In the genomic region with DNA sequence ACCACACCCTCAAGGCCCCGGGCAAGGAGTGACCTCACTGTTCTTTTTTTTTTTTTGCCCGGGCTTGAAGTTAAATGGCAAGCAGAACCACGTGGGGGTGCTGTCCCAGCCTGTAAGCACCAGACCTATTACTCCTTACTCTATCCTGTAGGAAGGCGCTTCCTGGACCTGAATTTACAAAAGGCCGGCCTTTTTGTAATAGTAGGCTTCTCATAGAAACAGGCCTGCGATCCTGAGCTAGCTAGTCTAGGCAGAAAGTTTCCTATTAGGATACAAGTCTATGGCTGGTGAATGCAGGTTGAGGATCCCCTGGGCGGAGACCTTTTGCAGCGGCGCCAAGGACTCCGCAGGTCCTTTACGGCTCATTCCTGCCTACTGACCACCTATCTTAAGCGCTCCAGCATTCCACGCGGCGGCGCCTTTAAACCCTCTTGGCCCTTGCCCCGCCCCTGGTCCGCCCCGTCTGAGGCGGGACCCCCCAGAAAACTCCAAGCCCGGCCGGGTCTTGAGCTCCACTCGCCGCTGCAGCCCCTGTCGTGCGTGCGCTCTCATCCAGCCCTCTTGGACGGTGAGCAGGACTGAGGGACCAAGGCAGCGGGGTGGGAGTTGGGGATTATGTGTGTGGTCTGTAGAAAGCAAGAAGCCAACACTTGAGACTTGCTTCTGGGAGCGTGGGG, we compare ENCODE assay signal across 7 mouse cellular contexts. TPM values are rescaled to one million over a fixed set of nuclear protein-coding genes. Genes with fewer than 3 reads are reported as not detected.
DNase-seq lines count a peak whose midpoint lies in the region; ATAC-seq and TF ChIP-seq lines count a peak whose summit lies in the region.

A gene (plus strand): TSS at position 283 of the 677 bp plus-strand sequence.

- H3K4me2 ChIP-seq in hindbrain, embryonic 15.5 days: peak within 1 kb of the TSS; percentile 54
- H3K4me2 ChIP-seq in midbrain, postnatal 0 days (ENCODE audit: low read depth, low read length, poor library complexity, severe bottlenecking): peak within 1 kb of the TSS; percentile 52

- H3K27me3 ChIP-seq in hindbrain, embryonic 15.5 days: peaks cover 25% of the 10 kb centered on the region
- H3K27me3 ChIP-seq in midbrain, postnatal 0 days (ENCODE audit: insufficient read depth, low read length): peaks cover 12% of the 10 kb centered on the region; the same call in 1 of the 2 replicates

- DNase-seq in MEL-GATA-1-ER (ENCODE audit: extremely low read depth, low read depth): peak; percentile 52
- DNase-seq in adrenal gland, postnatal 4 days (ENCODE audit: low spot score in 2 of 2): peak; percentile 57 to 73
- peak; percentile 91 for DNase-seq in gastrocnemius, adult 2 months
- peak; percentile 78 for DNase-seq in liver
- peak; percentile 51 for DNase-seq in midbrain, postnatal 0 days (ENCODE audit: low spot score)
- DNase-seq in testis, postnatal 10 days (ENCODE audit: low spot score): peak; percentile 85

- ATAC-seq in hindbrain, embryonic 15.5 days (ENCODE audit: low FRiP score, low read depth): peak; percentile 27; the same call in 1 of the 2 replicates
- peak; percentile 17 for ATAC-seq in midbrain, postnatal 0 days (ENCODE audit: low FRiP score)

- peaks cover 42% of the 10 kb centered on the region for H3K4me1 ChIP-seq in hindbrain, embryonic 15.5 days (replicated peaks)
- H3K4me1 ChIP-seq in midbrain, postnatal 0 days (ENCODE audit: insufficient read depth, low read length): peaks cover 5% of the 10 kb centered on the region; the same call in 1 of the 2 replicates

- H3K36me3 ChIP-seq in hindbrain, embryonic 15.5 days: peaks cover 12% of the 10 kb centered on the region
- peaks cover 11% of the 10 kb centered on the region for H3K36me3 ChIP-seq in midbrain, postnatal 0 days (ENCODE audit: insufficient read depth, low read length)

- WGBS in hindbrain, embryonic 15.5 days: 3% methylated on average over 30 of the region's 30 CpGs
- WGBS in midbrain, postnatal 0 days: 4% methylated on average over 30 of the region's 30 CpGs

- H3K9me3 ChIP-seq in hindbrain, embryonic 15.5 days: no peaks in the 10 kb centered on the region
- no peaks in the 10 kb centered on the region for H3K9me3 ChIP-seq in midbrain, postnatal 0 days (ENCODE audit: low read length)

- peak; percentile 31 for TF ChIP-seq CTCF in gastrocnemius, adult 2 months (IDR thresholded peaks at IDR 0.05)
- TF ChIP-seq CTCF in midbrain, postnatal 0 days (IDR thresholded peaks at IDR 0.05): peak; percentile 48

- H3K27ac ChIP-seq in gastrocnemius, adult 2 months: peak within 1 kb of the TSS; percentile 91
- H3K27ac ChIP-seq in hindbrain, embryonic 15.5 days (replicated peaks): peak within 1 kb of the TSS; percentile 60; the same call in 1 of the 2 replicates
- peak within 1 kb of the TSS; percentile 43; the same call in 1 of the 2 replicates for H3K27ac ChIP-seq in midbrain, postnatal 0 days (ENCODE audit: low read depth, low read length)

- peak within 1 kb of the TSS; percentile 30 for H3K9ac ChIP-seq in hindbrain, embryonic 15.5 days
- H3K9ac ChIP-seq in midbrain, postnatal 0 days (replicated peaks; ENCODE audit: low read length, poor library complexity, severe bottlenecking): peak within 1 kb of the TSS; percentile 51

- peak within 1 kb of the TSS; percentile 92 for H3K4me3 ChIP-seq in gastrocnemius, adult 2 months
- H3K4me3 ChIP-seq in hindbrain, embryonic 15.5 days: peak within 1 kb of the TSS; percentile 40
- H3K4me3 ChIP-seq in midbrain, postnatal 0 days (ENCODE audit: low read depth, low read length): peak within 1 kb of the TSS; percentile 39

- intact Hi-C loops in gastrocnemius, adult 2 months (cut with DNase I): loop anchor here (2.0 to 10.0 kb wide), 2 partner anchors 25 to 455 kb away; no protein-coding TSS in a partner anchor

RNA-seq across cellular contexts. Expression of the gene that starts here (rescaled TPM):
- 100 to 1,000 TPM; 143 to 153 TPM for total RNA-seq in adrenal gland, postnatal 4 days (2021)
- total RNA-seq in gastrocnemius, adult 2 months (2021): 10 to 100 TPM; 16.4 to 23.4 TPM
- polyA plus RNA-seq in hindbrain, embryonic 15.5 days (2015; fragmentation: Nextera tagmentation; extraction: Ambion mirVana): 77.7 and 83.7 TPM in 2 replicates
- 36.3 and 41.6 TPM in 2 replicates for total RNA-seq in midbrain, postnatal 0 days (2014; rRNA removed)
- polyA plus RNA-seq in midbrain, postnatal 0 days (2015; fragmentation: Nextera tagmentation; extraction: Ambion mirVana): 36.7 and 41.8 TPM in 2 replicates

Comparison
In these comparisons a context has a peak if more than half of its experiments do, and no peak if none do; other contexts are left out.
1. Peak in every context shown above with its lines: DNase-seq, ATAC-seq, H3K4me3 ChIP-seq and H3K27ac ChIP-seq.
2. H3K4me3 ChIP-seq: peak in every context shown above with its lines; median percentile 92 in gastrocnemius, adult 2 months; 40 in hindbrain, embryonic 15.5 days; 39 in midbrain, postnatal 0 days.